Mouse (Mus musculus) MEL (cell line): ENCODE data around the gene Mmp21. TPM values are rescaled to one million over a fixed set of nuclear protein-coding genes. Genes with fewer than 3 reads are reported as not detected.

ENCODE experiments used
- DNase-seq: peaks from one replicate; pipeline ENCODE4 v3.0.0; 2011; ENCODE audit warnings: low read depth, low spot score
- H3K27ac ChIP-seq: 2 replicates; pipeline ENCODE4 v1.5.1; 2012; ENCODE audit warnings: low read depth, mild to moderate bottlenecking, control low read depth, low read length, moderate library complexity; ENCODE audit not compliant: control insufficient read depth
- H3K27me3 ChIP-seq, 2 experiments: fragments of 150-350 bp in 1 of 2; sonication (generic) in 1 of 2; 2 replicates each; pipeline ENCODE4 v1.6.1; 2012; ENCODE audit warnings: low read length in 2 of 2, mild to moderate bottlenecking in 2 of 2, improper control_type of control experiment in 1 of 2, moderate library complexity in 1 of 2; ENCODE audit not compliant: insufficient read depth in 2 of 2, control insufficient read depth in 1 of 2
- H3K36me3 ChIP-seq, 2 experiments: 2 replicates each; pipeline ENCODE4 v1.6.1; 2012 to 2014; ENCODE audit warnings: low read length in 2 of 2, improper control_type of control experiment in 1 of 2, inconsistent platforms in 1 of 2, mild to moderate bottlenecking in 1 of 2; ENCODE audit not compliant: insufficient read depth in 2 of 2, control insufficient read depth in 1 of 2
- H3K4me1 ChIP-seq, 2 experiments: fragments of 150-350 bp in 1 of 2; sonication (generic) in 1 of 2; 2 replicates each; pipeline ENCODE4 v1.6.1; 2012; ENCODE audit warnings: low read length in 2 of 2, improper control_type of control experiment in 1 of 2, mild to moderate bottlenecking in 1 of 2; ENCODE audit not compliant: insufficient read depth in 2 of 2, control insufficient read depth in 1 of 2
- H3K4me3 ChIP-seq, 2 experiments: fragments of 150-350 bp in 1 of 2; sonication (generic) in 1 of 2; 2 replicates each; pipeline ENCODE4 v1.5.1; 2012; ENCODE audit warnings: low read depth in 2 of 2, low read length in 2 of 2, mild to moderate bottlenecking in 2 of 2, moderate library complexity in 2 of 2, control low read depth in 1 of 2, improper control_type of control experiment in 1 of 2; ENCODE audit not compliant: control insufficient read depth in 1 of 2, insufficient read depth in 1 of 2
- H3K79me2 ChIP-seq: 2 replicates; pipeline ENCODE4 v1.6.1; 2012; ENCODE audit warnings: mild to moderate bottlenecking, low read length, moderate library complexity; ENCODE audit not compliant: control insufficient read depth, poor library complexity, insufficient read depth
- H3K9ac ChIP-seq: 2 replicates; pipeline ENCODE4 v1.6.1; 2012; ENCODE audit warnings: low read depth, mild to moderate bottlenecking, control low read depth, low read length, moderate library complexity; ENCODE audit not compliant: control insufficient read depth, poor library complexity, severe bottlenecking
- H3K9me3 ChIP-seq: fragments of 150-350 bp; sonication (generic); replicated peaks from 2 replicates; pipeline ENCODE4 v1.6.1; 2012; ENCODE audit warnings: mild to moderate bottlenecking, low read length, improper control_type of control experiment, moderate library complexity; ENCODE audit not compliant: insufficient read depth
- BHLHE40 ChIP-seq: IDR thresholded peaks from 2 replicates; pipeline ENCODE4 v1.6.1; 2012; ENCODE audit warnings: low read depth, mild to moderate bottlenecking, inconsistent platforms, low read length, improper control_type of control experiment, borderline replicate concordance
- CHD1 ChIP-seq: IDR thresholded peaks from 2 replicates; pipeline ENCODE4 v1.6.1; 2012; ENCODE audit warnings: low read depth, mild to moderate bottlenecking, inconsistent platforms, low read length, improper control_type of control experiment
- CHD2 ChIP-seq: IDR thresholded peaks from 2 replicates; pipeline ENCODE4 v1.6.1; 2011; ENCODE audit warnings: low read length, improper control_type of control experiment
- CTCF ChIP-seq, 3 experiments: IDR thresholded peaks in 2 of 3; conservative IDR thresholded peaks in 1 of 3; 2 replicates each; pipeline ENCODE4 v1.5.1; 2011 to 2012; ENCODE audit warnings: low read length in 3 of 3, low read depth in 2 of 3, mild to moderate bottlenecking in 2 of 3, improper control_type of control experiment in 1 of 3, inconsistent platforms in 1 of 3, mixed read lengths in 1 of 3, moderate library complexity in 1 of 3; ENCODE audit not compliant: control insufficient read depth in 1 of 3, insufficient read depth in 1 of 3, poor library complexity in 1 of 3, severe bottlenecking in 1 of 3
- E2F4 ChIP-seq: IDR thresholded peaks from 2 replicates; pipeline ENCODE4 v1.6.1; 2011; ENCODE audit warnings: low read depth, low read length, improper control_type of control experiment, borderline replicate concordance
- ELF1 ChIP-seq: IDR thresholded peaks from 2 replicates; pipeline ENCODE4 v1.6.1; 2014; ENCODE audit warnings: low read depth, mild to moderate bottlenecking, inconsistent platforms, low read length, improper control_type of control experiment, moderate library complexity
- EP300 ChIP-seq, 2 experiments: IDR thresholded peaks; 2 replicates each; pipeline ENCODE4 v1.6.1; 2011; ENCODE audit warnings: improper control_type of control experiment in 2 of 2, low read length in 2 of 2, low read depth in 1 of 2, mild to moderate bottlenecking in 1 of 2
- ETS1 ChIP-seq: IDR thresholded peaks from 2 replicates; pipeline ENCODE4 v1.6.1; 2012; ENCODE audit warnings: low read depth, mild to moderate bottlenecking, inconsistent platforms, low read length, improper control_type of control experiment, moderate library complexity
- GABPA ChIP-seq: IDR thresholded peaks from 2 replicates; pipeline ENCODE4 v1.6.1; 2012; ENCODE audit warnings: low read depth, mild to moderate bottlenecking, inconsistent platforms, low read length, improper control_type of control experiment, moderate library complexity
- GATA1 ChIP-seq: IDR thresholded peaks from 2 replicates; pipeline ENCODE4 v1.6.1; 2011; ENCODE audit warnings: low read depth, low read length, improper control_type of control experiment
- HCFC1 ChIP-seq: IDR thresholded peaks from 2 replicates; pipeline ENCODE4 v1.6.1; 2012; ENCODE audit warnings: low read depth, mild to moderate bottlenecking, inconsistent platforms, low read length, improper control_type of control experiment, moderate library complexity
- JUND ChIP-seq: IDR thresholded peaks from 2 replicates; pipeline ENCODE4 v1.6.1; 2011; ENCODE audit warnings: low read depth, mild to moderate bottlenecking, improper control_type of control experiment, low read length
- KAT2A ChIP-seq: conservative IDR thresholded peaks from 2 replicates; pipeline ENCODE4 v1.6.1; 2012; ENCODE audit warnings: low read depth, low read length, improper control_type of control experiment, inconsistent platforms
- MAFK ChIP-seq: IDR thresholded peaks from 2 replicates; pipeline ENCODE4 v1.6.1; 2011; ENCODE audit warnings: low read depth, mild to moderate bottlenecking, low read length, improper control_type of control experiment, borderline replicate concordance
- MAX ChIP-seq: IDR thresholded peaks from 2 replicates; pipeline ENCODE4 v1.6.1; 2011; ENCODE audit warnings: low read length, improper control_type of control experiment
- MAZ ChIP-seq: IDR thresholded peaks from 2 replicates; pipeline ENCODE4 v1.6.1; 2012; ENCODE audit warnings: low read depth, mild to moderate bottlenecking, inconsistent platforms, low read length, improper control_type of control experiment
- MEF2A ChIP-seq: IDR thresholded peaks from 2 replicates; pipeline ENCODE4 v1.6.1; 2014; ENCODE audit warnings: low read depth, mild to moderate bottlenecking, inconsistent platforms, low read length, improper control_type of control experiment; ENCODE audit not compliant: poor library complexity, insufficient replicate concordance, severe bottlenecking; ENCODE audit errors: extremely low read depth
- MXI1 ChIP-seq: IDR thresholded peaks from 2 replicates; pipeline ENCODE4 v1.6.1; 2011; ENCODE audit warnings: mild to moderate bottlenecking, low read depth, low read length, improper control_type of control experiment
- MYB ChIP-seq: IDR thresholded peaks from 2 replicates; pipeline ENCODE4 v1.6.1; 2011; ENCODE audit warnings: mild to moderate bottlenecking, low read depth, low read length, improper control_type of control experiment
- MYC ChIP-seq: IDR thresholded peaks from 2 replicates; pipeline ENCODE4 v1.6.1; 2011; ENCODE audit warnings: low read depth, mild to moderate bottlenecking, low read length, improper control_type of control experiment, moderate library complexity
- NELFE ChIP-seq: IDR thresholded peaks from 2 replicates; pipeline ENCODE4 v1.6.1; 2011; ENCODE audit warnings: low read depth, low read length, improper control_type of control experiment
- NRF1 ChIP-seq: IDR thresholded peaks from 2 replicates; pipeline ENCODE4 v1.6.1; 2014; ENCODE audit warnings: low read depth, mild to moderate bottlenecking, inconsistent platforms, low read length, improper control_type of control experiment, moderate library complexity; ENCODE audit not compliant: poor library complexity, insufficient read depth, severe bottlenecking
- POLR2A ChIP-seq, 2 experiments: IDR thresholded peaks; 2 replicates each; pipeline ENCODE4 v1.6.1; 2011 to 2012; ENCODE audit warnings: low read length in 2 of 2, mild to moderate bottlenecking in 2 of 2, control low read depth in 1 of 2, improper control_type of control experiment in 1 of 2, low read depth in 1 of 2, moderate library complexity in 1 of 2; ENCODE audit not compliant: control insufficient read depth in 1 of 2, insufficient read depth in 1 of 2, poor library complexity in 1 of 2
- POLR2AphosphoS5 ChIP-seq: IDR thresholded peaks from 2 replicates; pipeline ENCODE4 v1.6.1; 2012; ENCODE audit warnings: low read depth, borderline replicate concordance, mild to moderate bottlenecking, inconsistent platforms, low read length, moderate library complexity, mixed read lengths
- RAD21 ChIP-seq: IDR thresholded peaks from 2 replicates; pipeline ENCODE4 v1.6.1; 2011; ENCODE audit warnings: mild to moderate bottlenecking, low read depth, low read length, improper control_type of control experiment
- RCOR1 ChIP-seq: IDR thresholded peaks from 2 replicates; pipeline ENCODE4 v1.6.1; 2012; ENCODE audit warnings: low read depth, mild to moderate bottlenecking, inconsistent platforms, low read length, improper control_type of control experiment
- SIN3A ChIP-seq: IDR thresholded peaks from 2 replicates; pipeline ENCODE4 v1.6.1; 2012; ENCODE audit warnings: low read length, improper control_type of control experiment, inconsistent platforms
- SMC3 ChIP-seq: IDR thresholded peaks from 2 replicates; pipeline ENCODE4 v1.6.1; 2011; ENCODE audit warnings: low read depth, low read length, improper control_type of control experiment
- TAL1 ChIP-seq: IDR thresholded peaks from 2 replicates; pipeline ENCODE4 v1.6.1; 2012; ENCODE audit warnings: mild to moderate bottlenecking, inconsistent platforms, low read length, moderate library complexity, mixed read lengths
- TBP ChIP-seq: IDR thresholded peaks from 2 replicates; pipeline ENCODE4 v1.8.0; 2011; ENCODE audit warnings: low read depth, low read length, improper control_type of control experiment
- TCF12 ChIP-seq: IDR thresholded peaks from 2 replicates; pipeline ENCODE4 v1.6.1; 2014; ENCODE audit warnings: low read depth, mild to moderate bottlenecking, inconsistent platforms, low read length, improper control_type of control experiment, moderate library complexity
- UBTF ChIP-seq: IDR thresholded peaks from 2 replicates; pipeline ENCODE4 v1.6.1; 2012; ENCODE audit warnings: low read depth, mild to moderate bottlenecking, inconsistent platforms, low read length, improper control_type of control experiment, moderate library complexity, borderline replicate concordance; ENCODE audit not compliant: insufficient read depth
- USF1 ChIP-seq: IDR thresholded peaks from 2 replicates; pipeline ENCODE4 v1.6.1; 2014; ENCODE audit warnings: low read depth, mild to moderate bottlenecking, inconsistent platforms, low read length, improper control_type of control experiment, moderate library complexity
- USF2 ChIP-seq, 2 experiments: IDR thresholded peaks; 2 replicates each; pipeline ENCODE4 v1.6.1; 2011 to 2012; ENCODE audit warnings: improper control_type of control experiment in 2 of 2, low read length in 2 of 2, borderline replicate concordance in 1 of 2, inconsistent platforms in 1 of 2, low read depth in 1 of 2, mild to moderate bottlenecking in 1 of 2; ENCODE audit not compliant: insufficient read depth in 1 of 2
- ZC3H11A ChIP-seq: IDR thresholded peaks from 2 replicates; pipeline ENCODE4 v1.6.1; 2012; ENCODE audit warnings: low read depth, mild to moderate bottlenecking, inconsistent platforms, low read length, improper control_type of control experiment
- ZKSCAN1 ChIP-seq: IDR thresholded peaks from 2 replicates; pipeline ENCODE4 v1.6.1; 2012; ENCODE audit warnings: low read depth, mild to moderate bottlenecking, inconsistent platforms, low read length, improper control_type of control experiment, moderate library complexity
- ZMIZ1 ChIP-seq: IDR thresholded peaks from 2 replicates; pipeline ENCODE4 v1.6.1; 2012; ENCODE audit warnings: low read depth, mild to moderate bottlenecking, inconsistent platforms, low read length, improper control_type of control experiment, moderate library complexity
- ZNF384 ChIP-seq: IDR thresholded peaks from 2 replicates; pipeline ENCODE4 v1.6.1; 2012; ENCODE audit warnings: low read depth, mild to moderate bottlenecking, inconsistent platforms, low read length, improper control_type of control experiment
- polyA plus RNA-seq, 2 experiments: library from polyadenylated mRNA; stranded (reverse) in 1 of 2; unstranded in 1 of 2; fragments of >175 nt in 1 of 2; fragments of >200 nt in 1 of 2; gene quantifications; 2 replicates each; pipeline versions ENCODE4 v1.2.1 to v1.2.4; 2012; ENCODE audit warnings: low replicate concordance in 2 of 2, low read depth in 1 of 2; ENCODE audit not compliant: insufficient read length in 2 of 2, insufficient read depth in 1 of 2, missing spikeins in 1 of 2
- total RNA-seq: library from RNA; depleted of rRNA; stranded (reverse); fragments of 300-350 nt; gene quantifications from 2 replicates; pipeline ENCODE4 v1.2.3, GENCODE M21; 2012

Mmp21 gene
- total and polyA plus RNA-seq, 3 experiments, result not detected

GRCm38 (mm10) chr7:133702333-133702732 lies 22.5 kb upstream of the Mmp21 start:
- peaks cover 13 to 24% of the 10 kb centered on the region in 2 experiments for H3K4me1 ChIP-seq
- peak overlapping the region; percentile 49 to 65 for H3K4me3 ChIP-seq
- peaks cover 0 to 25% of the 10 kb centered on the region in 2 experiments; a peak in 2 of 4 replicates for H3K36me3 ChIP-seq
- peak; percentile 87 for DNase-seq
- no peaks in the 10 kb centered on the region for H3K27me3 ChIP-seq
- H3K79me2 ChIP-seq, result no peaks in the 10 kb centered on the region
- peak overlapping the region; percentile 96 for H3K27ac ChIP-seq
- H3K9me3 ChIP-seq, result no peaks in the 10 kb centered on the region
- peak overlapping the region; percentile 64 for H3K9ac ChIP-seq
- TF ChIP-seq TBP, result no peak
- TF ChIP-seq ZC3H11A, result no peak
- TF ChIP-seq CHD2, result no peak
- no peak for TF ChIP-seq KAT2A
- 0 out of 2 replicates have a peak, but pooled peaks have one; percentile 15 for TF ChIP-seq MEF2A
- peak; percentile 46; the same call in 1 of the 2 replicates for TF ChIP-seq USF1
- TF ChIP-seq CTCF (IDR thresholded peaks at IDR 0.05 in 2 of 3, conservative IDR thresholded peaks at IDR 0.05 in 1 of 3; ENCODE audit: control insufficient read depth in 1 of 3, insufficient read depth in 1 of 3, low read depth in 2 of 3, low read length in 3 of 3, poor library complexity in 1 of 3, severe bottlenecking in 1 of 3), result no peak
- no peak for TF ChIP-seq MYB
- no peak for TF ChIP-seq USF2 (IDR thresholded peaks at IDR 0.05; ENCODE audit: borderline replicate concordance in 1 of 2, insufficient read depth in 1 of 2, low read depth in 1 of 2, low read length in 2 of 2)
- peak; percentile 76; the same call in 1 of the 2 replicates for TF ChIP-seq MXI1
- peak; percentile 94 for TF ChIP-seq TCF12
- no peak for TF ChIP-seq GABPA
- no peak for TF ChIP-seq E2F4
- no peak for TF ChIP-seq POLR2A (IDR thresholded peaks at IDR 0.05; ENCODE audit: control insufficient read depth in 1 of 2, insufficient read depth in 1 of 2, low read depth in 1 of 2, low read length in 2 of 2, poor library complexity in 1 of 2)
- no peak for TF ChIP-seq ZKSCAN1
- TF ChIP-seq ETS1, result peak; percentile 77
- TF ChIP-seq MAFK, result no peak
- peak; percentile 93 for TF ChIP-seq TAL1
- TF ChIP-seq ZNF384, result no peak
- TF ChIP-seq SIN3A, result peak; percentile 69
- TF ChIP-seq HCFC1, result no peak; the same call in 1 of the 2 replicates
- TF ChIP-seq JUND, result no peak
- TF ChIP-seq POLR2AphosphoS5, result no peak
- TF ChIP-seq NELFE, result no peak
- no peak for TF ChIP-seq NRF1
- no peak for TF ChIP-seq ELF1
- peak; percentile 54; the same call in 1 of the 2 replicates for TF ChIP-seq RCOR1
- no peak; the same call in 1 of the 2 replicates for TF ChIP-seq BHLHE40
- TF ChIP-seq MYC, result peak; percentile 64; the same call in 1 of the 2 replicates
- no peak for TF ChIP-seq RAD21
- peak; percentile 80 to 87 for TF ChIP-seq EP300 (IDR thresholded peaks at IDR 0.05; ENCODE audit: low read depth in 1 of 2, low read length in 2 of 2)
- TF ChIP-seq SMC3, result no peak
- peak; percentile 90 for TF ChIP-seq GATA1
- no peak for TF ChIP-seq UBTF
- peak; percentile 80 for TF ChIP-seq MAX
- TF ChIP-seq MAZ, result no peak
- TF ChIP-seq CHD1, result no peak
- TF ChIP-seq ZMIZ1, result no peak
